Mouse (Mus musculus) heart, embryonic 13.5 days (tissue): ENCODE data around the gene Fggy. TPM values are rescaled to one million over a fixed set of nuclear protein-coding genes. Genes with fewer than 3 reads are reported as not detected.
A peak's percentile ranks its signal among the peaks of the same experiment; 100 is the strongest.

ENCODE experiments used
- ATAC-seq: fragments of 200-750 bp; cut with Nextera tagmentation; 2 replicates; pipeline ENCODE4 v1.8.0; 2017; ENCODE audit warnings: moderate TSS enrichment; ENCODE audit not compliant: insufficient number of reproducible peaks, low FRiP score, low TSS enrichment; ENCODE audit errors: extremely low read depth
- H3K27ac ChIP-seq: fragments of 300-500 bp; sonication (generic); replicated peaks from 2 replicates; pipeline ENCODE4 v1.5.1; 2015; ENCODE audit warnings: moderate library complexity, mild to moderate bottlenecking, inconsistent platforms
- H3K27me3 ChIP-seq: fragments of 300-500 bp; sonication (generic); replicated peaks from 2 replicates; pipeline ENCODE4 v1.6.1; 2015; ENCODE audit warnings: mild to moderate bottlenecking, inconsistent platforms
- H3K36me3 ChIP-seq: fragments of 300-500 bp; sonication (generic); 2 replicates; pipeline ENCODE4 v1.6.1; 2015; ENCODE audit warnings: mild to moderate bottlenecking, inconsistent platforms
- H3K4me1 ChIP-seq: fragments of 300-500 bp; sonication (generic); 2 replicates; pipeline ENCODE4 v1.6.1; 2015; ENCODE audit warnings: inconsistent platforms
- H3K4me2 ChIP-seq: fragments of 300-500 bp; sonication (generic); 2 replicates; pipeline ENCODE4 v1.6.1; 2015; ENCODE audit warnings: inconsistent platforms, mild to moderate bottlenecking, moderate library complexity
- H3K4me3 ChIP-seq: fragments of 300-500 bp; sonication (generic); 2 replicates; pipeline ENCODE4 v1.5.1; 2015; ENCODE audit warnings: moderate library complexity, mild to moderate bottlenecking, inconsistent platforms
- H3K9ac ChIP-seq: fragments of 300-500 bp; sonication (generic); 2 replicates; pipeline ENCODE4 v1.6.1; 2015; ENCODE audit warnings: inconsistent platforms, mild to moderate bottlenecking, moderate library complexity
- H3K9me3 ChIP-seq: fragments of 300-500 bp; sonication (generic); 2 replicates; pipeline ENCODE4 v1.6.1; 2016; ENCODE audit warnings: inconsistent platforms
- WGBS: fragments of 180-500 bp; shearing (Covaris S2); methylation state at CpG from one replicate; pipeline ENCODE4 v1.1.7; 2015; ENCODE audit warnings: mixed read lengths; 5-methylcytosine and 5-hydroxymethylcytosine counted together
- polyA plus RNA-seq: library from polyadenylated mRNA; unstranded; fragments of >200 nt; fragmentation: Nextera tagmentation; extraction: Ambion mirVana; gene quantifications from 2 replicates; pipeline ENCODE4 v1.2.1, GENCODE M21; 2015

The Fggy gene
- polyA plus RNA-seq, 1 experiment from 2014 or later, result 4.2 TPM

- no peak overlapping the region for H3K27ac ChIP-seq
- H3K4me3 ChIP-seq, result no peak overlapping the region
- H3K4me2 ChIP-seq, result no peak overlapping the region
- H3K9ac ChIP-seq, result no peak overlapping the region
- no peaks in the 10 kb centered on the region for H3K27me3 ChIP-seq
- H3K4me1 ChIP-seq, result peaks cover 46% of the 10 kb centered on the region
- H3K36me3 ChIP-seq, result no peaks in the 10 kb centered on the region
- no peaks in the 10 kb centered on the region for H3K9me3 ChIP-seq
- 24% methylated on average over 6 of the region's 6 CpGs for WGBS
- no peak for ATAC-seq
These were observed 341.4 kb downstream of the Fggy start for GRCm38 (mm10) chr4:95898714-95899113.

- Histone ChIP-seq H3K27me3 (no peaks in the 10 kb centered on the region), H3K9ac (no peak overlapping the region), H3K4me1 (peaks cover 44% of the 10 kb centered on the region), H3K9me3 (no peaks in the 10 kb centered on the region), H3K27ac (peak overlapping the region; percentile 45; the same call in 1 of the 2 replicates), H3K4me3 (no peak overlapping the region), H3K36me3 (no peaks in the 10 kb centered on the region), H3K4me2 (no peak overlapping the region)
- ATAC-seq, result no peak
- WGBS, result 37% methylated on average over 4 of the region's 4 CpGs
These were observed 342.8 kb downstream of the Fggy start for GRCm38 (mm10) chr4:95899926-95900712.

- H3K4me3 ChIP-seq, result no peak overlapping the region
- no peak for ATAC-seq
- peaks cover 41% of the 10 kb centered on the region for H3K4me1 ChIP-seq
- no peaks in the 10 kb centered on the region for H3K27me3 ChIP-seq
- H3K9me3 ChIP-seq, result no peaks in the 10 kb centered on the region
- 39% methylated on average over 1 of the region's 1 CpGs for WGBS
- H3K36me3 ChIP-seq, result no peaks in the 10 kb centered on the region
- H3K27ac ChIP-seq, result 0 out of 2 replicates have a peak overlapping the region, but pooled peaks have one; percentile 45
- no peak overlapping the region for H3K9ac ChIP-seq
- H3K4me2 ChIP-seq, result no peak overlapping the region
These were observed 343.5 kb downstream of the Fggy start for GRCm38 (mm10) chr4:95900815-95901214.

GRCm38 (mm10) chr4:95906141-95906540 lies 348.8 kb downstream of the Fggy start:
- Histone ChIP-seq H3K4me3 (no peak overlapping the region), H3K4me2 (no peak overlapping the region), H3K9me3 (no peaks in the 10 kb centered on the region), H3K9ac (no peak overlapping the region), H3K27ac (no peak overlapping the region), H3K27me3 (no peaks in the 10 kb centered on the region), H3K4me1 (no peaks in the 10 kb centered on the region), H3K36me3 (no peaks in the 10 kb centered on the region)
- no peak for ATAC-seq

- ATAC-seq, result no peak
- H3K27ac ChIP-seq, result no peak overlapping the region
- H3K36me3 ChIP-seq, result no peaks in the 10 kb centered on the region
- H3K9ac ChIP-seq, result no peak overlapping the region
- no peak overlapping the region for H3K4me3 ChIP-seq
- WGBS, result 63% methylated on average over 2 of the region's 2 CpGs
- no peaks in the 10 kb centered on the region for H3K27me3 ChIP-seq
- no peaks in the 10 kb centered on the region for H3K4me1 ChIP-seq
- H3K4me2 ChIP-seq, result no peak overlapping the region
- H3K9me3 ChIP-seq, result no peaks in the 10 kb centered on the region
These were observed 352.7 kb downstream of the Fggy start for GRCm38 (mm10) chr4:95909689-95910654.

- no peak overlapping the region for H3K4me3 ChIP-seq
- no peaks in the 10 kb centered on the region for H3K36me3 ChIP-seq
- H3K4me2 ChIP-seq, result no peak overlapping the region
- H3K9me3 ChIP-seq, result no peaks in the 10 kb centered on the region
- H3K27ac ChIP-seq, result no peak overlapping the region
- WGBS, result 81% methylated on average over 1 of the region's 1 CpGs
- ATAC-seq, result no peak
- H3K9ac ChIP-seq, result no peak overlapping the region
- no peaks in the 10 kb centered on the region for H3K27me3 ChIP-seq
- H3K4me1 ChIP-seq, result peaks cover 13% of the 10 kb centered on the region
These were observed 355.7 kb downstream of the Fggy start for GRCm38 (mm10) chr4:95913026-95913425.

- no peak for ATAC-seq
- no peak overlapping the region for H3K4me3 ChIP-seq
- no peaks in the 10 kb centered on the region for H3K9me3 ChIP-seq
- peaks cover 16% of the 10 kb centered on the region for H3K4me1 ChIP-seq
- no peaks in the 10 kb centered on the region for H3K27me3 ChIP-seq
- H3K27ac ChIP-seq, result 0 out of 2 replicates have a peak overlapping the region, but pooled peaks have one; percentile 5
- H3K36me3 ChIP-seq, result no peaks in the 10 kb centered on the region
- WGBS, result 61% methylated on average over 8 of the region's 8 CpGs
- H3K4me2 ChIP-seq, result no peak overlapping the region
- H3K9ac ChIP-seq, result no peak overlapping the region
These were observed 358.6 kb downstream of the Fggy start for GRCm38 (mm10) chr4:95915628-95916579.

GRCm38 (mm10) chr4:95917703-95918102 lies 360.4 kb downstream of the Fggy start:
- WGBS, result 67% methylated on average over 6 of the region's 6 CpGs
- H3K27me3 ChIP-seq, result no peaks in the 10 kb centered on the region
- no peak overlapping the region for H3K27ac ChIP-seq
- H3K9ac ChIP-seq, result no peak overlapping the region
- H3K4me3 ChIP-seq, result no peak overlapping the region
- H3K4me1 ChIP-seq, result peaks cover 16% of the 10 kb centered on the region
- H3K4me2 ChIP-seq, result no peak overlapping the region
- ATAC-seq, result no peak
- no peaks in the 10 kb centered on the region for H3K36me3 ChIP-seq
- no peaks in the 10 kb centered on the region for H3K9me3 ChIP-seq

- 55% methylated on average over 4 of the region's 4 CpGs for WGBS
- Histone ChIP-seq H3K4me2 (no peak overlapping the region), H3K36me3 (no peaks in the 10 kb centered on the region), H3K27me3 (no peaks in the 10 kb centered on the region), H3K4me3 (no peak overlapping the region), H3K4me1 (peaks cover 18% of the 10 kb centered on the region), H3K9me3 (no peaks in the 10 kb centered on the region), H3K27ac (no peak overlapping the region), H3K9ac (no peak overlapping the region)
- no peak for ATAC-seq
These were observed 363.1 kb downstream of the Fggy start for GRCm38 (mm10) chr4:95920448-95920847.

GRCm38 (mm10) chr4:95924210-95925184 lies 367.2 kb downstream of the Fggy start:
- Histone ChIP-seq H3K36me3 (no peaks in the 10 kb centered on the region), H3K4me1 (peaks cover 5% of the 10 kb centered on the region; the same call in 1 of the 2 replicates), H3K27ac (no peak overlapping the region), H3K4me2 (peak overlapping the region; percentile 18; the same call in 1 of the 2 replicates), H3K27me3 (no peaks in the 10 kb centered on the region), H3K9me3 (no peaks in the 10 kb centered on the region), H3K4me3 (no peak overlapping the region), H3K9ac (no peak overlapping the region)
- WGBS, result 16% methylated on average over 7 of the region's 7 CpGs
- no peak for ATAC-seq
